Mouse (Mus musculus) retina, postnatal 1 day (tissue): Measurements from ENCODE around the gene Vamp1.
"Not testable (repeated sequence)": the region's sequence is repeated elsewhere in the genome, so short reads cannot be mapped to it uniquely, and the experiment has no call there.

ENCODE experiments used
- DNase-seq: peaks from one replicate; pipeline ENCODE4 v3.0.0-alpha.2; 2012

Gene Vamp1

DNA sequence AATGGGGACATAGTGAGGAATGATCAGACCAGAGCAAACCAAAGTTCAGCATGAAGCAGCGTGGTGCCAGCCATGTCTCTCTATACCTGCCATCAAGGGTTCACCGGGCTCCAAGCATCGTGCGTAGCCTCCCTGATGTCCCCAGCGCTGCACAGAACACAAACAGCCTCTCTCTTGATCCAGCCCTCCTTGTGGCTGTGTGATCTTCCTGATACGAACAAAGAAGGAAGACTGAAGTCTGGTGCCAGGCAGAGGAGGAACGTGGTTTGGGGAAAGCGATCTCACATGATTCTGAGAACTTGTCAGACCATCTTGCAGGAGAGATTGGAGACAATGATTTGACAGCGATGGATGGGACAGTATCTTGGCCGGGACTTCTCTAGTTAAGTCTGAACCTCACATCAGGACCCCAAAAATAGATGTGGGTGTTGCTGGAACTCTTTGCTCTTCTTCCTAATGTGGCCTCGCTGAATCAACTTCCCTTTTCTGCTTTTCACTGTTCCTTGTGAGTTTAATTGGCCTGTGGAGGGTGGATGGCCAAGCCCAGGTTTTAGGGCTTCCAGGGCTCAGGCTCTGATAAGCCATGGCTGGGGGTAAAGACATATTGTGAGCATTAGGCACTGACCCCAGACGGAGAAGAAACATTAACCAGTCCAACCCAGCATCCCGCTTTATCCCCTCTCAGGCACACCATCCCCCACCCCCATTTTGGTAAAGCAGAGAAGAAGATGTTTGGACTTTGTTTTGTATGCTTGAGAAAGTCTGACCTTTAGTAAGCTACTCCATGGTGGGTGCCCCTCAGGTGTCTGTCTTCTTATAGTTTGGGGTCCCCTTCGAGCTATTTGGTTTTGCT is 38.7 kb downstream of the Vamp1 start:
- no peak for DNase-seq

DNA sequence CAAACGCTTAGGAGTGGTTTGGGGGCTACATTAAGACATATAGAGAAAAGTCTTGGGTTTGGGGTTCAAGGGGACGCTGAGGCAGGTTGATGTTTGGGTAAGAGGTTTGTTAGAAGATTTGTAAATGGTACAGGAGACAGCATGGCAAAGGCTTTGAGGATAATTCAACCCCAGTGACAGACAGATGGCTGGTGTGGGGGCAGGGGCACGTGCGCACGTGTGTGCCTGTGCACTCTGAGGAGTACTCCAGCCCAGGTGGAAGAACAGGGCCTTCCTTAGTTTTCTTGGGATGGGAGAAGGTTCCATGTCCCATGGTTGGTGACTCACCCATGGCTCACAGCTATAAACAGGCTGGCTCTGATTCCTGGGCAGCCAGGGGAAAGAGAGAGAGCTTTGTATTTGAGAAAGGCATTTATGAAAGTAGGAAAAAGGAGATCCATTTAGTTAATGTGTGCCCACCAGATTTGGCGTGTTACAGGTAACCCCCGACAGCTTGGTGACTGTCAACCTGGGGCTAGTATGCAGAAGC is 40.2 kb downstream of the Vamp1 start:
- DNase-seq: no peak

DNA sequence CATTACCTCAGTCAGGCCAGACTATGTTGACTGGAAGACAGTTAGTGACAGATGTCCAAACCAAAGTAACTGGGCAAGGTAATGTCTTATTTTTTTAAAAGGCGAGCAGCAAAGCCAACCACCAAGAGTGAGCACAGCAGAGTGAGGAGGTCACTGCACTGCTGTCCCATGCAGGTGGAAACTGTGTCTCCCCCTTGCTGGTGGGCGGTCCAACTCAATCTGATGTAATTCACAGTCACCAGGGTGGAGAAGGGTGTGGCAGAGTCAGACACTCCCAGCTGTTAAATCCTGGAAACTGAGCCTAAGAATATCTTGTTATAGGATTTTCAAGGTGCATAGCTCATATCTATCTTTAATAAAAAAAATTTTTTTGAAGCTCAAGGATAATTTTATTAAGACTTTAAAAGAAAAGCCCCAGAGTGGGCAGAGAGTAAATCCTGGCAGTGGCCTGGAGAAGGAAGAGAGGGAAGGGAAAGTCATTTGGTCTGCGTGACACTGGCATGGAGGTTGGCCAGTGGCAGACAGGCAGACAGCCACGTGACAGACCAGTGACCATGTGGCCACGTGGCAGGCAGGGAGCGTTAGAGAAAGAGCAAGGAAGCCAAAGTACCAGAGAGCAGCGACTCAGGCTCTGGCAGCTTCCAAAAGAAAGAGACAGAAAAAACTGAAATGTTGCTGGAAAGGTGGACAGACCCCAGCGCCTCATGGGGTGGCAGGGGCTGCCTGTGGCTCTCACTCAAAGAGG is 41.0 kb downstream of the Vamp1 start:
- no peak for DNase-seq

DNA sequence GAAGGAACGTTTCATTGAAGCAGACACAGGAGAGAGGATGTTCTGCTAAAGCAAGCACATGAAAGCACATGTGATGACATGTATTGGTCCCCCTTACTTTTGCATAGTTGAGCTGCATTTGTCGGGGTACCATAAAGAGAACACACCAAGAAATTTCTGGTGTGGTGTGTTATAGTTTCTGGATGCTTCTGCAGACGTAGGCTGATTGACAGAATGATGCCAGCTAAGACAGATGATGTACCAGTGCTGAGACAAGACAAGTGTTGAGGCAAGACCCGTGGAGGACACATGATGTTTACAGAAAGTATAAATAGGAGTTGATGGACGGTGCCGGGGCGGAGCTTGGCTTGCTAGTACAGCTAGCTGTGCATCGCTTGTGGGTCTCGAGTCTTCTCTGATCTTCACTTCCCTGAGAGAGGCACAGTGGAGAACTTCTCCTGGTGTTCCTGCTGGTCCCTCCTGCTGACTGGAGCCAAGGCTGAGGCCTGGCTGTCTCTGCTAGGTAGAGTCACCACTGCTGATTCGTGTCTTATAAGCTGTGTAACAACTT is 44.7 kb downstream of the Vamp1 start:
- DNase-seq: no peak

DNA sequence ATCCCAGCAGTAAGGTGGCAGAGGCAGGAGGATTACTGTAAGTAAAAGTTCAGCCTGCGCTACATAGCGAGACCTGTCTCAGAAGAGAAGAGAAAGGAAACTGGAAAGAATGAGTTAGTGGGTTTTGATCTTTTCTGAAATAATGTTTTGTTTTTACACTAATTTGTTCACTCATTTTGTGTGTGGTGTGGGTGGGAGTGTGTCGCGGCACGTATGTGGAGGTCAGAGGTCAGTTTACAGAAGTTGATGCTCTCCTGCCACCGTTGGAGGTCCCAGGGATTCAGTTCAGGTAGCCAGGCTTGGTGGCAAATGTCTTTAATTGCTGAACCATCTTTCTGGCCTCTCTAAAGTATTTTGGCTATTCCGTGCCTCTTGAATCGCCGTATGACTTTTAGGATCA is 48.9 kb downstream of the Vamp1 start:
- DNase-seq: no peak

DNA sequence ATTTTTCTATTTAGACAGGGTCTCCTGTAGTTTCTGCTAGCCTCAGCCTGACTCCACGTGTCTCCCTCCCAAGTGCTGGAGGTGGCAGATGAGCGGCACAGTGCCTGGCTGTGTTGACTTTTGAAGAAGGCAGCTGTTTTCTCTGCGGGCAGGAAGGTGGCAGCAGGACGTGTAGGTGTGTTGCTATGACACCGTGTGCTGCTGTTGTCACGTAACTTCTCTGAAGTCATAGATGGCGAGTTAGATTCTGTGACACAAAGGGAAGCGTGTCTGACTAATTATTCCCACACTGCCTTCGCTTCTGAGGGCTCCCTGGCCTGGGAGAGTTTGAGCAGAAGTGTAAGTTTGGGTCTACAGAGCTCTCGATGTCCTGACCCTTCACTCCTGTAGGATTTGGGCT is 49.9 kb downstream of the Vamp1 start:
- no peak for DNase-seq

DNA sequence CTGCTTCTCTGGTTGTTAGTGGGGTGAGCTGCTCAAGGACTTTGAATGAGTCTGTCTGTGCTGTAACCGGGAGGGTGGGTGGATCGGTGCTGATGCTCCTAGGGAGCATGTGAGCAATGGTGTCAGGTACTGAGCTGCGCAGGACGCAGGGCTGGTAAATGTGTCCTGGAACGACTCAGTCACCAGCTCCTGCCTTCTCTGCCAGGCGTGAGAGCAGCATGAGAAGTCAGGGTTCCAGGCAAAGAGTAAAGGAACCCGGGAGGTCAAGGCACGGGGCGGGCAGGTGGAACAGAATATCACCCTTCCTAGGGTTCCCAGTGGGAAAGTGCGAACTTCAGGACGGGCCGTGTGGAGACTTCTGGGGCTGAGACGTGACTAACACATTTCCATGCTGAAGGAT is 50.7 kb downstream of the Vamp1 start:
- no peak for DNase-seq

DNA sequence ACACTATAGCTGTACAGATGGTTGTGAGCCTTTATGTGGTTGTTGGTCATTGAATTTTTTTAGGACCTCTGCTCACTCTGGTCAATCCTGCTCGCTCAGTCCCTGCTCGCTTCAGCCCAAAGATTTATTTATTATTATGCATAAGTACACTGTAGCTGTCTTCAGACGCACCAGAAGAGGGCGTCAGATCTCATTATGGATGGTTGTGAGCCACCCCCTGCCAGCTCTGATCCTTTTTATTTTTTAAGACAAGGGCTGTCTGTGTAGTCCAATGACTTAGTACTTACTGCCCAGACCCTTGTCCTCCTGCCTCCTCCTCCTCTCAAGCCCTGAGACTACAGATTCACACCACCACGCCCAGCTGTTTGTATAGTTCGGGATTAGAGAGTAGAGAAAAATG is 51.2 kb downstream of the Vamp1 start:
- not testable (repeated sequence) for DNase-seq

DNA sequence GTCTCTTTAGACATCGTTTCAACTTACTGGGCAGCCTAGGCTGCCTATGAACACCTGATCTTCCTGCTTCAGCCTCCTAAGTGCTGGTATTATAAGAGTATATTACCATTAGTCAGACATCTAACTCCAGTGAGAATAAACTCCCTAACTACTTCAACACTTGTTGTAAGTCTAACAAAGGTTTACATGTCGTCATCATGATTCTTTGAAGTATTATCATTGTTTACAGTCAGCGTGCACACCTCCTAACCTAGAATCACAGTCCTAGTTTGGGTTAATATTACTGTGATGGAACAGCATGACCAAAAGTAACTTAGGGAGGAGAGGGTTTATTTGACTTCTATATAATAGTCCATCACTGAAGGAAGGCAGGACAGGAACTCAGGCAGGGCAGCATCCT is 52.1 kb downstream of the Vamp1 start:
- no peak for DNase-seq

DNA sequence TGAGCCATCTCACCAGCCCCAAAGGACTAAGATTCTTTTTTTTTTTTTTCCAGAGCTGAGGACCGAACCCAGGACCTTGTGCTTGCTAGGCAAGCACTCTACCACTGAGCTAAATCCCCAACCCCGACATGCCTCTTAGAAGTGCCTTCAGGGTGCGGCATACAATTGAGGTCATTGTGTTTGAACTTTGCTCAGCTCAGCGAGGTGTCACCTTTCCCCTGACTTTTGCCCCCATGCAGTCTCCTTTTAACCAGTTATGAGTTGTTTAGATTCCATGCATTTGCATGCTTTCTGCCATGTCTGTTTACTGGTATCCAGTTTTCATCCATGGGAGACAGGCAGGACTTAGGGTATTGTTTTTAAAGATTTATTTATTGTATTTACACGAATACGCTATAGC is 53.4 kb downstream of the Vamp1 start:
- DNase-seq: no peak

DNA sequence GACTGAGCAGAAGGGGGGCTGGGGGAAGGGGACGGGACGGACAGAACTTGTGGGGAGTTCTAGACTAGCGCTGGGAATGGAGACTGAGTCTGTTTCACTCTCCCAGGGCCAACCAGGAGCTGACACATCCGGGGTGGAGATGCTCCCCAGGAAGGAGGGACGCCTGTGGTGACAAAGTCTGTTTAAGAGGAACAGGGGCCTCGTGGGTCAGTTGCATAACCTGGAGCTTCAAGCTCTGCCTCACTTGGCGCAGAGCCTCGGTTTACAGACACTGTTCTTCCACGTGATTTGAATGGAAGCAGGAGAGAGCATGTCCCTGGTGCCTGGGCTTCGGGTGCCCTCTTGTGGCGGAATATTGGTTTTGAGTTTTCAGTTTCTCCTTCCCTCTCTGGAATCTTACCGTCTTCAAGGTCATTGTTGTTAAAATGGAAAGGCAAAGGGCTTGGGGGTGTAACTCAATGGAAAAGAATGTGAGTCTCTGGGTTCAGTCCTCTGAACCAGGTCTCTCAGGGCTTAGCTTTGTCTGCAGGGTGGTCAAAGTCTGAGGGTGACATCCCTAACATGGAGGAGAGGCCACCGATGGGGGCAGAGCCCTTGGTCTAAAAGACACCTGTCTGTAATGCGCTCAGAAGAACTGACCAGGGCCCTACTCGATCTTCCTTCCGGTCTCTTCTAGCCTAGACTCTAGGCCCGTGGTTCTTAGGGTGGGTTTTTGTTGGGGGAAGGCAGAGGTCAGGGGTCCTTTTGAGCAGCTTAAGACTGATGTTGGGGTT is 56.3 kb downstream of the Vamp1 start:
- peak; percentile 92 for DNase-seq

DNA sequence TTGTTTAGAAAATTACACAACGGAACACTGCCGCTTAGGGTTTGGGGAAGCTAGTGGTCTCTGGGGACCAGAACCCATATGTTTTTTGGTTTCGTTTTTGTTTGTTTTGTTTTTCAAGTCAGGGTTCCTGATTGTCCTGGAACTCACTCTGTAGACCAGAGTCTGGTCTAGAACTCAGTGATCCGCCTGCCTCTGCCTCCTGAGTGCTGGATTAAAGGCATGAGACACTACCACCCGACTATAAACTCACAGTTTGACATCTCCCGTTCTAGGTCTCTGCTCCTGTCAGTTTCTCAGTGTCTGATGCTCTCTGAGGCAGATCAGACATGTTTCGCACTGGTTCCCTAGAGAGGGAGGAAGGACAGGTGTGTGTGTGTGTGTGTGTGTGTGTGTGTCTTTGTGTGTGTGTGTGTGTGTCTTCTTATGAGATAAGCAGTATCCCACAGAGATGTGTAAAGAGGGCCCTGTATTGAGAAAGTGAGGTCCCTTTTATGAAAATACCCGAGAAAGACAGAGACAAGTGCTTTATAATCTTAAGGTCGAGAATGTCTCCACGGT is 57.0 kb downstream of the Vamp1 start:
- DNase-seq: no peak

DNA sequence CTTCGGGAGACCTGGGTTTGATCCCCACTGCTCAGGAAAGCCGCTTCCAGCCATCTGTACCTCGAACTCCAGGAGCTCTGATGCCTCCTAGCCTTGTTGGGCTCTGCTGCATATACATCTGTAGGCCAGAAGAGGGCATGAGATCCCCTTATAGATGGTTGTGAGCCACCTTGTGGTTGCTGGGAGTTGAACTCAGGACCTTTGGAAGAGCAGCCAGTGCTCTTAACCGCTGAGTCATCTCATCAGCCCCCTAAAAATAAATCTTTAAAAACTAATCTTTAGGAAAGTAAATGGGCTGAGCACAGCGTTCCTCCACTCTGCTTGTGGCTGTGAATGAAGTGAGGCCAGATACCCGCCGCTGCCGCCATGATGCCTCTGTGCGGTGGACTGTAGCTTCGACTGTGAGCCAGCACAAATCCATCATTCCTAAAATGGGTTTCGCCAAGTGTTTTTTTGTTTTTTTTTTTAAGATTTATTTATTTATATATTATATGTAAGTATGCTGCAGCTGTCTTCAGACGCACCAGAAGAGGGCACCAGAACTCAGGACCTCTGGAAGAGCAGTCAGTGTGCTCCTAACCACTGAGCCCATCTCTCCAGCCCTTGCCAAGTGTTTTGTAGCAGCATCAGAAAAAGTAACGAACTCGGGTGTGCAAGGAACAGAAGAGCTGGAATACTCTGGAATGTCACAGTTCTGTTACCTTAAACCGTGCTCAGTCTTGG is 59.7 kb downstream of the Vamp1 start:
- DNase-seq: peak; percentile 58

DNA sequence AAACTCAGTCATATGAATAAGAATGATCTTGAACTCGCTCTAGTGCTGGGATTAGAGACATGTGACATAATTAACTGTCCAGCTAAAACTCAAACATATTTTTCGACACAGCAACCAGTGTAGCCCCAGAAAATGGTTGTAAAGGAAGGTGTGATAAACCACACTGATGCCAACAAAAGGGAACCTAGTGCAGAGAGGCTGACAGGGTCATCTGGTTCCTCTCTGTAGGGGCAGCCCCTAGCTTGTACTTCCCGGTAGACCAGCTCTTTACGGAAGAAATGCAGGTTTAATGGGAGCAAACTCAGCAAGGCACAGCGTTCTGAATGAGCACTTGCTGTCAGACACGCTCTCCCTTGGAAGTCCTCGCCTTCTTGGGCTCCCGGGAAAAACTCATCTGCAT is 64.4 kb downstream of the Vamp1 start:
- no peak for DNase-seq

DNA sequence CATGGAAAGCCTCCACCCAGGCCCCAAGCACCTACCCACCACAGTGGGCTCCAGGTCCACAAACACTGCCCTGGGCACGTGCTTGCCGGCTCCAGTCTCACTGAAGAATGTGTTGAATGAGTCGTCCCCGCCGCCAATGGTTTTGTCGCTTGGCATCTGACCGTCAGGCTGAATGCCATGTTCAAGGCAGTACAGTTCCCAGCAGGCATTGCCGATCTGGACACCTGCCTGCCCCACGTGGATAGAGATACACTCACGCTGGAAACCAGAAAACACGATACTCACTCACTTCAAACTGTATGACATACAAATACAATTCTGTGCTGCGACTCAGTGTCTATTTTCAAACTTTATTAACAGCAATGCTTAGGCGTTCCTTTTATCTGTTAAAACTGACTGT is 67.4 kb downstream of the Vamp1 start:
- DNase-seq: not testable (repeated sequence)

DNA sequence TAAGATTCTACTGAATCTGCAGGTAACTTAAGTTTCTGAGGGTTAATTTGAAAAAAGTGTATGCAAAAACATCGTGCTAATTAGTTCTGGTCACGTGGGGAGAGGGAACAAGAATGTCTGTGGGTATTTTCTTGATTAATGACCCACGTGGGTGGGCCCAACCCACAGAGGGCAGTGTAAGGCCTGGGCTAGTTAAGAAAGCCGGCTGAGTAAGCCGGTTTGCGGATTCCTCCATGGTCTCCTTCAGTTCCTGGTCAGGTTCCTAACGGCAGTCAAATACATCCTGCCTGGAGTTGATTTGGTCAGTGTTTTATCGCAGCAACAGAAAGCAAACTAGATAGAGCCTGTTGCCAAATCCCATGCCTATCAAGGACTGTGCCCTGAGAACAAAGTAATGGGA is 68.9 kb downstream of the Vamp1 start:
- no peak for DNase-seq

DNA sequence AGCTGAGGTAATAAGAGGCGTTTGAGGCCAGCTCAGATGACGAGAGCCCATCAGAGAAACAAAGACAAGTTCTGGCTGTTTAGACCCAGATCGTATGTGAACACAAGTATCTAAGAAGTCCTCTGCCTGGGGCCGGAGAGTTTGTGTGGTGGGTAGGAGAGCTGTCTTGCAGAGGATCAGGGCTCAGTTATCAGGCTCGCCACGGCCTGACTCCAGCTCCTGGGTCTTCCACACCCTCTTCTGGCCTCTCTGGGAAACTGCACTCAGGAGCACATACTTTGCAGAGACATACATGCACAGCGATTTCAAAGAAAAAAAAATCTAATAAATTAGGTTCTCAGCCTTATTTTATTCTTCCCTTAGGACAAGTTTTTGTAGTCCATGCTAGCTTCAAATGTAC is 69.4 kb downstream of the Vamp1 start:
- DNase-seq: no peak

DNA sequence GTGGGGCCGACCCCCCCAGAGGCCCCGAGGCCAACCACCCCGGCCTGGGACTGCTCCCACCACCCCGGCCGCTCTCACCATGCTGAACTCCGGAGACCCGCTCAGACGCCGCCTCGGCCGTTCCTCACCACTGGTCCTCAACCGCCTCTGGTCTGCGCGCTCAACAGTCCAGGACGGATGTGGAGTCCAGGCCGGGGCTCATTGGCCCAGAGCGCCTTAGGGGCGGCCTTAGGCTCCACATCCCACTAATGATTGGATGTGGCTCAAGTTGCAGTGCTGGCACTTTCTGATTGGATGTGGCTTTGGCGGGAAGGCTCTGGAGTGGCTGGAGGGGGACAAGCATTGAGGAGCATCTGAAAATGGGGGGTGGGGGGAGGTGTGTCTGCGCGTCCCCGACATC is 70.5 kb downstream of the Vamp1 start, which contains the start of gene Tuba3a:
Gene Tuba3a, minus strand, starts transcription at position 153 of the 400 bp plus-strand sequence.
- DNase-seq: no peak

DNA sequence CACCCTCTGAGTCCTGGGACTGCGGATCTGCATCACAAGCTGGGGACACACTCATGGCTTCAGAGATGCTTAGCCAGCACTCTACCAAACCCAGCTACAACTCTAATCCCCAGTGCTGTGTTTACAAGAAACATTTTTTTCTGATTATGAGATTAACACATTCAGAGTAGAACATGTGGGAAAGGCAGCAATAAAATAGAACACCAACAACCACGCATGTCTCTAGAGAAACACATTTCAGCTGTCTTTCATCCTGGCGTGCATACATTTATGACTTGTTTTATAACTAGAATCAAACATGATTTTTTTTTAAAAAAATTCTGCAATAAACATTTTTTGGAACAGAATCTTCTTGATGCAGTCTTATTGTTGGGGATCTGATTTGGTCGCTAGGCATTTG is 71.6 kb downstream of the Vamp1 start:
- DNase-seq: no peak

DNA sequence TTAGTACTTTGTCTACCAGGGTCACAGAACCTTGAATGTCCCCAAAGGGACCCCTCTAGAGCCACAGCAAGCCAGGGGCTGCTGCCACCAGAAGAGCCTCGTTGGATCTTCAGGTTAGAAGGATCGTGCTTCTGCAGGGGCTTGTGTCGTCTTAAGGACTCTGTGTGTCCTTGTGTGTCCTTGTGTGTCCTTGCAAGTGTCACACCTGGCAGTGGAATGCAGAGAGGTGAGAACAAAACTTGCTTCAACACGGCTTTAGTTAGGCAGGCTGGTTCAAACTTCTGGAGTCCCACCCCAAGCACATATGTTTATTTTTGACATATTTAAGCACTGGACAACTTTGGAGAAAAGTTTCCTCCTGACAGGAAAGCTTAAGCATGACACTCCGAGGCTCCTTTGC is 73.4 kb downstream of the Vamp1 start:
- no peak for DNase-seq

DNA sequence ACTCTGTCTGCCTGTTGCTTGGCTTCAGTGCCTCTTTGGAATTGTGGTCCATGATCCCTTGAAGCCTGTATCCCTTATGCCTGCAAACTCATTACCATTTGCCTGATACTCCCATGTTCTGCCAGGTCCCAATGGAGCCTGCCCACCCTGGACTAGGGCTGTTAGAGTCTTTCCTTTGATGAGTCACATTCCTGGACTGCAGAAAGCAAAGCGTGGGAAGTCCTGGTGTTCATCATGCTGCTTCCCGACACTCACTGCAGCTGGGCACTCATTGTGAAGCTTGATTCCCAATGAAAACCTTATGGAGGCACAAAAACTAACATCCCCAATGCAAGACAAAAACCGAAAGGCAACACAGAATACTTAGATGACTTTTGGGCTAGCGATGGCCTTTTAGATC is 76.0 kb downstream of the Vamp1 start:
- no peak for DNase-seq

DNA sequence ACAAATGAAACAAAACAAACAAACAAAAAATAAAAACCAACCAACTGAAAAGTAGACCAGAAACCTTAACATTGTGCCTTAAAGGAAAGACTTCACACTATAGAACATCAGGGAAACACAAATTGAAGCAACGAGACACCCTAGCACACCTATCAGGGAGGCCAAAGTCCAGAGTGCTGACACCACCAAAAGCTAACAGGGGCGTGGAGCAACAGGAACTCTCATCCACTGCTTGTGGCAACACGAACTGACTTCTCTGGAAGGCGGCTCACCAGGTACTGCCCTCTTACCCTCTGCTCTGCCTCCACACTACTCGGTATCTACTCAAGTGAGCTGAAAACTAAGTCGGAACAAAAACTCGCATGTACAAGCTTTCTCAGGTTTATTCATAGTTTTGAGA is 76.9 kb downstream of the Vamp1 start:
- DNase-seq: no peak
